Mouse (Mus musculus) MN1 (cell line): ENCODE measurements around the gene Zfp536.

Source experiments
- DNase-seq: peaks from one replicate; pipeline ENCODE4 v3.0.0-alpha.2; 2016; ENCODE audit warnings: low spot score

Gene Zfp536

DNA sequence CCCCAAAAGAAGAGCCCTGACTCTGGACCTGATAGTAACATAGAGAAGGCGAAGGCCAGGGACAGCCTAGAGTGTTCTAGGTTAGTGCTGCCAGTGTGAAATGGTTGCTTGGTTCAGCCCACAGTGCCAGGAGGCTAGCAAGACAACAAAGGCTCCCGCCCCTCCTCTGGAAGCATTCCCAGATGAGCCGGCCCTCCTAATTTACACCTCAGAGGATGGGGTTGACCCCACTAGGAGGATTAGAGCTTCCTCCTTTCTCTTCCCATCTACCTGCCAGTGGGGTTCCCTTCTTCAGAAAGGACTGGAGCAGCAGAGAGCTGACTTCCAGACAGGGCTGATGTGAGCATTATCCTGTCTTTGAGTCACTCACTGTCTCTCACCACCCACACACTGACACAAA lies 219.8 kb downstream of the Zfp536 start:
- no peak for DNase-seq

DNA sequence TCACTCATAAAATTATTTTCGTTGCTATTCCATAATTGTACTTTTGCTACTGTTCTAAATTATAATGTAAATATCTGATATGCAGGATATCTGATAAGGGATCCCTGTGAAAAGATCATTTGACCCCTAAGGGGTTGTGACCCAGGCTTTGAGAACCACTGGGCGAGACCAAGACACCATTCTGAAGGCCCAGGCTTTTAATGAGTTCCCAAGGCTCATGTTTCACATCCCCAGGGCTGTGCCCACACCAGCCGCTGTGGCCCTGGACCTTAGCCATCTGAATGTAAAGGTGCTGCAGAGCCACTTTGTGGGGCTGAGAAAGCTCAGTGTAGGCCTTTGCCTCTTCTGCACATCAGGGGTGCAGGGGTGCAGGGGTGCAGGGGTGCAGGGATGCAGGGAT lies 221.1 kb downstream of the Zfp536 start:
- DNase-seq, result no peak

DNA sequence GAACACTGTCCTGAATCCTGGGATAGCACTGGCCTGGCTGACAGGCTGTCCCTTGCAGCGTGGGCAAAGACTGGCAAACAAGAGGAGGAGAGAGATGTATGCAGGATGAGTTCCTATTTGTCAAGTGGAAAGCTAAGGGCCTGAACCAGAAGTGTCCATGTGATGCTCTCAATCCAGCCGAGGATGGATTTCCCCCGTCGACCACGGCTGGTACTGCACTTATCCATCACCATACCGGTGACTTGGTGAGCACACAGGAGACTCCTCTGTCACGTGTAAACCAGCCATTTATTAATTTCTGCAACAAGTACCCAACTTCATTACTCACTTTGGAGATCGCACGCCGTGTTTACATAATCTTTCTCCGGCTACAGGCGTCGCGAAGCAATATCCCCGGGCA lies 224.6 kb downstream of the Zfp536 start:
- no peak for DNase-seq

DNA sequence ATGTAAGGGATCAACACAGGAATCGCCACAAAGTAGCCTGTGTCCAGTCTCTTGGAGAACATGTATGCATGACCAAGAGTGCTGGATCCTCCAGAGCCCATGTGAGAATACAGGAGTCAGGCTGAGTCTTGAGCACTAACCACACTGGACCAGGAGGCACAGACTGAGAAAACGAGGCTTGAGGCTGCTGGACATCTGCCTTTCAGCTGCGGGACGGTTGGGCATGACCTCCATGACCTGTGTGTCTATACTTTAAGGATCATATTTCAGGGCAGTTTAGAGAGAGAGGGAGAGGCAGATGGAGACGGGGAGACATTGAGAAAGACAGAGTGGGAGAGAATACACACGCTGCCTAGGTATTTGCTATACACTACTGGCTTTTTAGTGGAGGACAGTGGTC lies 229.4 kb downstream of the Zfp536 start:
- DNase-seq, result no peak

DNA sequence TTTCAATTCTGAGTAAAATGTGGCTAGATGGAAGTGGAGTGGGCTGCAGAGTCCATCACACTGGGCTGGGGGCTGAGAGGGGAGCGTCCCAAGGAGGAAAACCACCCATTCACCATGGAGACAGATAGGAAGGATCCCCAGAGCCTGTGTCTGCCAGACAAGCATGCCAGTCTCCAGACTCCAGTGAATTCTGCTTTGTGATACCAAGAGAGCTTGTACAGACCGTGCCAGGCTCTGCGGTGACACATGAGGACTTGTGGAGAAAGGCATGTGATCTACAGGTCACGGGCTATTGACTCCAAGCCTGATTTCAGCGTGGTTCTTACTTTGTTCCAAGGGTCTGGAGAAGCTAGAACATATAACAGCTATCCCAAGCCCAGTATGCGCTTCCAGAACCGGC lies 230.5 kb downstream of the Zfp536 start:
- no peak for DNase-seq

DNA sequence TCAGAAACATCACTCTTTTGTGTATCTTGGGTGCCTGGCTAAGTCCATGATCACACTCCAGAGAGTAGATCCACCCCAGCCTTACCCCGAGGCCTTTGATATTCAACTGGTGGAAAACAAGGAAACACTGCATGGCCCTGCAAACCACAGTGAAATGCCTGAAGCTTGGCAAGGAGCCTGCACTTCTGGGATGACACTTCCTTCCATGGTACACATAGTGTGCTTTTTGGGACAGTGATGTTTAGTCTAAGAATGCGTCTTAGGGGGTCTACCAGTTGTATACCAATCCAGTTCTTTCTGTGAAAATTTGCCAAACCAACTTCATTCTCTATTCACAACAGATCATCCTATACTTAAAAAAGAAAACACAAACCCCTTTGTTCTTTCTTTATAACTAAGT lies 242.3 kb downstream of the Zfp536 start:
- no peak for DNase-seq

DNA sequence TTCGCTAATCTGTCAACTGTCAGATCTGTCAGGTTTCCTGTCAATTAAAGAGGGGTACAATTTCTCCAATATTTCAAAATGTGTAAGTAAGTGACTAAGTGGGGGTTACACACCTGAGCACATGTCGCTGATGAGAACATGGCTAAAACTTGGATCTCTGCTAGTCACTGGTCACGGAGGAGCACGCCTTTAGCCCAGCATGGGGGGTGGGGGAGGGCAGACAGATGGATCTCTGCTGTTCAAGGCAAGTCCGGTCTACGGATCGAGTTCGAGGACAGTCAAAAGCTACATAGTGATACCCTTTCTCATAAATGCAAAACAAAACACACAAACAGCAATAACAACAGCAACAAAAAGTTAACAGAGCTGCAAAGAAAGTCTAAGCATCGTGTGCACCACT lies 245.1 kb downstream of the Zfp536 start:
- no peak for DNase-seq

DNA sequence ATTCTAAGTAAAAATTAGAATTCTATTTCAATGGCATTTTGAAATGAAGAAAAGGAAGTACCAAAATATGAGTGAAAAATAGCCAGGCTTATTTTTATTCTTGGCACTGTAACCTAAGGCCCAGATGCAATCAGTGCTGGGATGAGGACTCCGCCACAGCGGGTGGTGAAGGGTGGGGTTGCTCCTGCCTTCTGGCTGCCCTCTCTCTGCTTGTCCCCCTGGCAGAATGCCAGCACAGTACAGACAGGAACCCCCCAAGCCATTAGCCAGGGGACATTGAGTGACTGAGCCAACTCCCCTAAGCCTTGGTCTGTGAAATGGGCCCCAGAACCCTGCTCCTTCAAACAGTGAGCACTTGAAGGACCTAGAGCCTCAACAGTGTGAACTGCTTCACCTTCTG lies 245.6 kb downstream of the Zfp536 start:
- no peak for DNase-seq

DNA sequence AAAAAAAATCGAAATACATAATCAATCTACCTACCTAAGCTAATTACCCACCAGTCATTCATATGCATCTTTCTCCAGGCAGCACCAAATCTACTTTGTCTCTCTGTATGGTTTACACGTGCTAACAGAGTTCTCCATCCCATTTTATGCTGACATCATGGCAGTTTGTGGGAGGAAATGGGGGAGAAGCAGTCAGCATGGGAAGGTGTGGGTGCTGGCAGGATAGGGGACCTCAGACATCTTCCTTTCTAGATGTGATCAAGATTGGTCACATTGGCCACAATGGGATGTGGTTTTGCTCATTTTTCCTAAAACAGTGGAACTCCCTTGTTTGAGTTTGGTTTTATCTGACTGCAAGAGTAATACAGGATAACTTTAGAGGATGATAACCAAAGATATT lies 252.0 kb downstream of the Zfp536 start:
- DNase-seq, result no peak

DNA sequence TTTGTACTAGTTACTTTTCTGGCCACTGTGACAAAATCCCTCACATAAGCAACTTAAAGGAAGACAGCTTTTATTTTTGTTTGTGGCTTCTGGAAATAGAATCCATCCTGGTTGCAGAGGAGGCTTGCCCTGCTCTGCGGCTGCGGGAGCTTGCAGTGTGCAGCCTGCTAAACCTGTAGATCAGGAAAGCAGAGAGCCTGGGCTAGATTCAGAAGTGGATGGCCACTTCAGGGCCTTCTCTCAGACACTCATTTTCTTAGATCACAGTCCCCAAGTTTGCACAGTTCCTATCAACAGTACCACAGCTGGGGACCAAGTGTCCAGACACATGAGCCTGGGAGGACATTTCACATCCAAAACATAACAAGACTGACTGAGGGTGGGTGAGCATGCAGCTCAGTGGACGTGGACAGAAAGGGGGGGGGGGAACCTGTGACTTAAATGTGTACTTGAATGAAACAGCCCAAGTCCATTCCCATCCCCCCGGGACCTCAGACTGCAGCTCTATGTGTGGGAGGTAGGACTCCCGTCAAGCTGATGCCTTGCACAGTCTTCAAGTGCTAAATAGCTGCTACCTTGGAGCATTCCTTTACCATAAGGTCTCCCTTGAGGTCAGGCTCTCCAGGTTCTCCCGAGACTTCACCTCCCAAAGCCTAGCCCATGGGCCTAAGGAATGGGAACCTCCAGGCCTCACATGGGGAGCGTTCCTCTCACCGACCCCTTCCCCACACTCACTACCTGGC lies 262.3 kb downstream of the Zfp536 start:
- no peak for DNase-seq

DNA sequence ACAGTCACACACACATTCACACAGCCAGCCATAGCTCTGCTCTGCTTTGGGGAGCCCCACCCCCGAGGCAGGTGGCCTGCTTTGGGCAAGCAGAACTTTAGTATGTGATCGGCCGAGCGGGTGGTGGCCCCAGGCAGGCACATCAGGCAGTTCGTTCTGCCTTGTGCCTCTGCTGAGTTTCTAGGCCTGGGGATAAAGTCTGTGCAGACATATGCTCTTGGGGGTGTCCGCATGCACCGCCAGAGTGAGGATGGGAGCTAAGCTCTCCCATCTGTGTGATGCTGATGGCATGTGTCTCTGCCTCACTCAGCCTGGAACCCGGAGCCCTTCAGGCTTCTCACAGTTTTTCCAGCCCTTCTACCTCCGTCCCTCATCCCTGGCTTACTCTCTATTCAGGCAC lies 263.7 kb downstream of the Zfp536 start:
- DNase-seq, result no peak

DNA sequence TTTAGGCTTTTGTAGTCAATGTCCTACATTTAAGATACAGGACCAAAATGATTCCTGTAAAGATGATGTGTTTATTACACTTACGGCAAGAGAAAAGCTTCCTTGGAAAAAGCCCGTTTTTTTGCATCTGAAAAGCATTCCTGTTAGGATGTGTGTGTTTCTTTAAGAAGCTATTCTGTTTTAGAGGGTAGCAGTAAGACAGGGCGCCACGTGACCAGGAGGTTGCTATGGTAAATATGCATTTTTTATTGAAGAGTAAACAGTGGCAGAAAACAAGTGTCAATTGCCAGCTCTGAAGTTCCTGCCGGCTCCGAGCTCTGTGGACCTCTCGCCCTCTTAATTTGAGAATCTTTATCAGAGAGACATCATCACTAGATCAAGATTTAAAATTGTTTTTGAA lies 267.9 kb downstream of the Zfp536 start:
- no peak for DNase-seq

DNA sequence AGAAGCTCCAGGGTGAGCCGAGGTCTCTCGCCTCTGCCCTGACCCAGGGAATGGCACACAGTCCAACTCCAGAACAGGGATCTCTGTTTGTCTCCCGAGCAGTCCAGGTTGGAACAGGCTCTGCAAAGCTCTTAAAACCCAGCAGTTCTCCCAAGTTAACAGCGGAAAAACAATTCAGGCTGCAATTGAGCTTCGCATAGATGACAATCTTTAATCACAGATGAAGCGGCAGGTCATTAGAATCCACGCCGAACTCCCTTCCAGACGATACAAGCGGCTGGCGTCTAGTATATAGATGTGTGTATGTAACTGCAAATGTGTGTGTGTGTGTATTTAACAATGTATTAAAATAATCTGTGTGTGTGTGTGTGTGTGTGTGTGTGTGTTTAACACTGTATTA lies 268.3 kb downstream of the Zfp536 start:
- no peak for DNase-seq

DNA sequence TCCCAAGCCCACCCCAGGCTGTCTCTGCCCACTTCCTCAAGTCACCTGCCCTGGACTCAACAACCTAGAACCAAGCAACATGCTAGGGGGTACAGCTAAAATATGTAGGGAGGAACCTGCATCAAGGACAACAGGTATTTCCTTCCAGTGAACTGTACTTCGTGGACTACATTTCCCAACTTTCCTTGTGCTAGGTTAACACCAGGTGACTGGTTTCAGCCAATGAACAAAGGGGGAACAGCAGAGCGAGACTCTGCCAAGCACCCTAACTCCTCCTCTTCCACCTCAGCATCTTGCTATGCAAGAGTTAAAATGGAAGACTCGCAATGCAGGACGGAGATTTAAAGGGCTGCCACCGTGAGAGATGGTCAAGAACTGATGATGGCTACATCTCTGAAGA lies 274.6 kb downstream of the Zfp536 start:
- DNase-seq, result no peak

DNA sequence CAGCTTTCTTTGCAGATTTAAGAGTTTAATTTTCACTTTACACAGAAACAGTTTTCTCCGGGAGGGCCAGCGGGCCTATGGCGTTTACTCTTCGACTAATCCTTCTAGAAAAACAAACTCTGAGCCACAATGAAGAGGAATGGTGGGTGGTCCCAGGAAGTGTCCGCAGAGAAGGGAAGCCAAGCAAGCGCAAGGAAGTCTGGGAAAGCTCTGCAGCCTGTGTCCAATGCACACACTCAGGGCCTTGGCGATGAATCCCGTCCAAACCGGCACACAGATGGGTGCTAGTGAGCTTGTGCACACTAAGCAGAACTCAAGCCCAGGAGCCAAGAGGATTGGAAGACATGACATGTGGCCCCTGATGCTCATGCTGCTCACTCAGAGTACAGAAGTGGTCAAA lies 276.9 kb downstream of the Zfp536 start:
- no peak for DNase-seq

DNA sequence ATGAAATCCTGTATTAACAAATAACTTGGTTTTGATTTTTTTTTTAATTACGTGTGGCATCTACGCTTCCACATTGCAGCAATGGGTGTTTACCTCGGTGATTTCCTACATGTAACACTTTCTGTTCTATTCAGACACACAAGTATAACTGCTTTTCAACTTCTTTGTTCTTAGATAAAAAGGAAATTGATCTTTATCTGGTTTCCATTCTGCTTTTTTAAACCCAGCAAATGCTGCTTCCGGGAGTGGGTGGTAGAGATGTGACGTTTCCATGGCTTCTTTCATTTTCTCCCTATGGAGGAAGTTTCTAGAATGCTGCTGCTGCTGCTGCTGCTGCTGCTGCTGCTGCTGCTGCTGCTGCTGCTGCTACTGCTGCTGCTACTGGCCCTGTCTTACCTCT lies 283.1 kb downstream of the Zfp536 start:
- DNase-seq, result no peak

DNA sequence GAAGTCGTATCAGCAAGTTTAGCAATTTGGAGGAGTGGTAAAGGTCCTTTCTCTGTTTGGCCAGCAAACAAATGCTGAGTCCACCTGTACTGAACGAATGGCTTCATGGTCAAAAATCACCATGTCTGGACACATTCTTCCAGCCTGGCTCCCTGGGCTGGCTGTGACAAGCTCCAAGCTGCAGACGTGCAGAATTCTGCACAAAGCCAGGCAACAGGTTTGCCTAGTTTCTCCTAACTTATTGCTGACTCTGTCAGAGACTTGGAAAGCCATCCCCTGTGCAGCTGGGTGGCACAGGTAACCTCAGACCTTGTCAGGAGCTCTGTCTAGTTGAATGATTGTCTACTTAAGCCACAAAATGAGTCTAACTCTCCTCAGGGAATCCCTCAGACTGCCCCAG lies 288.5 kb downstream of the Zfp536 start:
- no peak for DNase-seq

DNA sequence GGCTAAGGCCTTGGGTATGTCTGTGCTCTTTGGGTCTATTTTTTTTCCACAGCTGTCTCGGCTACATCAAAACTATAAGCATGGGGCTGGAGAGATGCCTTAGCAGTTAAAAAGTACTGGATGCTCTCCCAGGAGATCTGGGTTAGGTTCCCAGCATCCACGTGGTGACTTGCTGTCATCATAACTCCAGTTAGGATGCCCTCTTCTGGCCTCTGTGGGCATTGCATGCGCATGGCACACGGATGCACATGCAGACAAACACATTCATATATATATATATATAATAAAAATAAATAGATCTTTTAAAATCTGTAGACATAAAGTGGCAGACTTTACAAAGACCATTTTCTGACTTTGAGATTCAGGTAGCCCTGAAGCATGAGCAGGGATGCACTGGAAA lies 290.9 kb downstream of the Zfp536 start:
- DNase-seq, result no peak

DNA sequence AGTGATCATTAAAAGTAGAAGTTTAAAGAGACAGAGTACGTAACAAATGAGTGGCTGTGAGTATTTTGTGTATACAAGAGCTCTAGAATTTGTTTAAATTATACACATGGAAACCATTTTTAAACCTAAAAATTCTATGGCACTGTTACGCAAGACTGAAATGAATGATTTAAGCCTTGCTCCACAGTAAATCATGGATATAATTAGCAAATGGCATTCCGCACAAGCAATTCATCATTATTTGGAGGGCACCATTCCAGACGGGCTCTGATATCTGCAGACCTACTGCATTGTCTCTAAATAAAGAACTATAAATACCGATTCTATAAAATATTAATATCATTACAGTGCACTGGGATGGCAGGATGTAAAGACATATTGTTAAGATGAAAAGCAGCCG lies 292.3 kb downstream of the Zfp536 start:
- DNase-seq, result no peak

DNA sequence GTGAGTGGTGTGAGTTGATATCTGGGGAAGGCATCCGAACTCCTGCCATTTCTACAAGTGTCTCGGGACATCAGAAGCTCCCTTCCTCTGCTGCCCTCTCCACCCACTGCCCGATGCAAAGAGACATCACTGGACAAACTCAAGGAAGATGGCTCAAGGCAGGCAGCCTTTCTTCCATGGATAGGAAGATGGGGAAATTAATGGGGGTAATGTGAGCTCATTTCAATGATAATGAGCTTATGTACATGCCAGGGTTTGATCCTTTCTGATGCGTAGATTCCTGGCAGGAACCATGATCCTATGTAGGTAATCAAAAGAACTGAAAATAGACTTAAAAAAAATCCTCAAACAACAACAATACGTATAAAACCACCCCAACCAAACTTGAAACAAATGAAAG lies 296.1 kb downstream of the Zfp536 start:
- no peak for DNase-seq

DNA sequence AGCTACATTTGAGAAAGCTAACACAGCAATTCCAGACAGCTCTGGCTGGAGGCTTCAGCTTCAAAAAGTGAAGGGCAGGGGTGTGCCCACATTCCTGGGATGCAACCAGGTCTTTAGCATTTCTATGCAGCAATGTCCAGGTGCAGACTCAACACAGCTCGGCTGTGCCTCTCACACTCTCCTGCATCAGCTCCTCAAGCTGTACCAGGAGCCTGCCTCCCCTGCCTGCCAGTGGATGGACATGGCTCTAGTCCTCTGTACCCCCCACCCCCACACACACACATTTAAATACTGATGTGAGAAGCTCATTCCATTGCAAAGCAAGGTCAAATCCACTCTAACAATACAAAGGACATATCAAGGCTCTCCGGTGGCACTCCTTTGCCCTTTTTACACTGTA lies 298.0 kb downstream of the Zfp536 start:
- DNase-seq, result no peak

DNA sequence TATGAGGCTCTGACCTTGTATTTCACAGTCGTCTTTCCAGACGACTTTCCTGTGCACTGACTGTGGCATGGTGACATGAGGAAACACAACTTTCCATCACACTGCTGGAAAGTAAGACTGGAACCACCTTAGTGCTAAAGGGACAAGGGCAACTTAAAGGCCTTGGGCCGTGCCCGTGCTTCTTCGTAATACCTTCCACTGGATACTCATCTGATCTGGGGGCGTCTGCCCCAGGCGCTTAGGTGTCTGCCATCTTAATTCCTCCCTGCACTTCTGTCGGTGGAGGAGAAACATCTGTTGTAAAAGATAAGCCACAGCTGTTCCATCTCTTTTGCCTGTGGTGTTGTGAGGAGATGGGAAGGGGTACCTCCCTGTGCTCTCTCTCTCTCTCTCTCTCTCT lies 299.2 kb downstream of the Zfp536 start:
- DNase-seq, result no peak

DNA sequence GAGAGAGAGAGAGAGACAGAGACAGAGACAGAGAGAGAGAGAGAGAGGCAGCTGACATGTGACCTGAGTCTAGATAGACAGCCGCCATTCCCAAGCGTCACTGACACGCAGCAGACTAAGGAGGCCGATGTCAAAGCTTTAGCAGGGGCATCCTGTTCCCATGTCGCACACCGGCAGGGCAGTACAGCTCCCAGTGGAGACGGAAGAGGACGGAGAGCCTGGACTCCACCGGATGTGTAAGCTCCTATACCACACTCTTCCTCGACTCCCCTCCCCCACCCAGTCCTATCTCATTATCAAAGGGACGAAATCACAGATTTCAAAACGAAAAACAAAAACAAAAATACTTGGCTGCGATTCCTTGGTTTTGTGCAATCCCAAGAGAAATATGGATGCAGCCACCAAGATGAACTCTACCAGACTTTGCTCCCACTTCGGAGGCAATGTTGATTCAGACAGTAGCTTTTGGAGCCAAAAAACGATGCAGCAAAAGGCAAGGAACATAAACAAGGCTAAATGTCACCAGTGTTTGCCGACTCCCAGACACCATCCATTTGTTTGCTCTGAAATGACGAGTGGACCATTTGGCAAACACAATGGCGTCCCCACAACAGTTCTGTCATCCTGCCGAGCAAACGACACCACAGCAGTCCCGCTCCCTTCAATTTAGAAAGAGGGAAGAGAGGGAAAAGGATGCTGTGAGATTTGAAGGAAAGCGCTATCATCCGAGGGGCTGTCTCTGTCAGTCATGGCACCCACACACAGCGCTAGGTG lies 299.9 kb downstream of the Zfp536 start:
- no peak for DNase-seq

DNA sequence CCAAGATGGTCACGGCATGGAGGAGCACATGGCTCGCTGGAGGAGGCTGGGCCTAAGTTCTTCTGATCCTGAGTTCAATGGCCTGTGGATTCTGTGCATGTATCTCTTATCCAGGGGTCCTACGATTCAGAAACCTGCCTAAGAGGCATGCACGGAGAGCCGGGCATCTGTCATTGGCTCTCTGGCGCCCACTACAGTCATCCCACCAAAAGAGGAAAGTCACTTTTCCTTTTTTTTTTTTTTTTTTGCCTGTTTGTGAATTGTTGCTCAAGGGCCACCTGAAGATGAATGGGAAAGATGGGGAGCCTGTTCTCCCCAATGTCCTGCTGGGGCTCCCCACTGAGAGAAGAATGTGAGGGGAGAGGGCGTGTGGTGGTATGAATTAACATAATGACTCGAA lies 301.7 kb downstream of the Zfp536 start:
- no peak for DNase-seq
